24 mouse cellular contexts compared by ENCODE assay signal in genomic region chr8:70100241-70100640, GRCm38 (mm10). TPM values are rescaled to one million over a fixed set of nuclear protein-coding genes. Genes with fewer than 3 reads are reported as not detected.
"Had no signal": no experiment of that assay in that cellular context is flagged by ENCODE, and none has a peak within 500 bp of the region (broad histone marks: within the 10 kb centered on the region; RNA-seq: fewer than 3 reads in every experiment).

No protein-coding gene starts in this region.

- H3K27ac ChIP-seq: limb, embryonic 15.5 days; liver, embryonic 14.5 days; macrophage; midbrain, embryonic 12.5 days; midbrain, embryonic 15.5 days; neural tube, embryonic 12.5 days; neural tube, embryonic 15.5 days; stomach, embryonic 15.5 days had no signal

- DNase-seq: kidney, adult 18-20 months; kidney, adult 9 months; kidney, postnatal 14 days; kidney, postnatal 4 days; layer of hippocampus, postnatal 36 days; liver, postnatal 0 days; lung, embryonic 14.5 days; right cerebral cortex, postnatal 14 days; spleen, adult 18-20 months; thymus, adult 18-20 months; thymus, postnatal 36 days had no signal

- ATAC-seq: inflammation-experienced regulatory T-cells, adult 6 months; intestine, embryonic 16.5 days; liver, postnatal 0 days; lung, postnatal 0 days; midbrain, embryonic 15.5 days had no signal

- H3K4me3 ChIP-seq: limb, embryonic 15.5 days; midbrain, embryonic 12.5 days; midbrain, embryonic 15.5 days; neural tube, embryonic 12.5 days; neural tube, embryonic 15.5 days; stomach, embryonic 15.5 days had no signal

RNA-seq across cellular contexts. Expression of gene Hapln4, which starts 17.0 kb away (rescaled TPM):
- total RNA-seq: megakaryocyte, adult 5-6 weeks had no signal
- polyA plus RNA-seq: inflammation-experienced regulatory T-cells, adult 6 months; kidney, embryonic 16.5 days; lung, postnatal 0 days had no signal

RNA-seq across cellular contexts. Expression of gene Ncan, which starts 20.4 kb away (rescaled TPM):
- total RNA-seq: megakaryocyte, adult 5-6 weeks had no signal
- polyA plus RNA-seq: inflammation-experienced regulatory T-cells, adult 6 months; liver, postnatal 0 days; macrophage had no signal

RNA-seq across cellular contexts. Expression of gene Tm6sf2, which starts 27.5 kb away (rescaled TPM):
- total RNA-seq: megakaryocyte, adult 5-6 weeks had no signal
